Mouse (Mus musculus) forebrain, embryonic 16.5 days (tissue): ENCODE measurements at regions not wholly inside any gene's neighbourhood (a gene's known extent, or its start where the extent isn't known, plus 50 kb on each side); places are given as distances from the start of the nearest gene placed in this dataset.

Source experiments
- ATAC-seq: fragments of 200-750 bp; cut with Nextera tagmentation; 2 replicates; pipeline ENCODE4 v1.8.0; 2017; ENCODE audit warnings: mild to moderate bottlenecking, moderate library complexity
- H3K27ac ChIP-seq: fragments of 300-500 bp; sonication (generic); 2 replicates; pipeline ENCODE4 v1.5.1; 2014; ENCODE audit warnings: low read length, control low read depth
- H3K27me3 ChIP-seq: fragments of 300-500 bp; sonication (generic); replicated peaks from 2 replicates; pipeline ENCODE4 v1.6.1; 2014; ENCODE audit warnings: low read length; ENCODE audit not compliant: control insufficient read depth, insufficient read depth
- H3K36me3 ChIP-seq: fragments of 300-500 bp; sonication (generic); 2 replicates; pipeline ENCODE4 v1.6.1; 2014; ENCODE audit not compliant: control insufficient read depth, insufficient read depth
- H3K4me1 ChIP-seq: fragments of 300-500 bp; sonication (generic); replicated peaks from 2 replicates; pipeline ENCODE4 v1.6.1; 2014; ENCODE audit warnings: low read length; ENCODE audit not compliant: control insufficient read depth, insufficient read depth
- H3K4me2 ChIP-seq: fragments of 300-500 bp; sonication (generic); 2 replicates; pipeline ENCODE4 v1.6.1; 2014; ENCODE audit warnings: mild to moderate bottlenecking, low read length, control low read depth
- H3K4me3 ChIP-seq: fragments of 300-500 bp; sonication (generic); replicated peaks from 2 replicates; pipeline ENCODE4 v1.5.1; 2014; ENCODE audit warnings: mild to moderate bottlenecking, low read length, control low read depth
- H3K9ac ChIP-seq: fragments of 300-500 bp; sonication (generic); replicated peaks from 2 replicates; pipeline ENCODE4 v1.6.1; 2014; ENCODE audit warnings: low read depth, low read length, control low read depth
- H3K9me3 ChIP-seq: fragments of 300-500 bp; sonication (generic); 2 replicates; pipeline ENCODE4 v1.6.1; 2016; ENCODE audit warnings: low read length; ENCODE audit not compliant: control insufficient read depth
- WGBS: fragments of 180-500 bp; shearing (Covaris S2); extraction: QIAGEN DNeasy Blood & Tissue Kit; methylation state at CpG from one replicate; pipeline ENCODE4 v1.1.7; 2014; 5-methylcytosine and 5-hydroxymethylcytosine counted together

GRCm38 (mm10) chr13:53688934-53689333 is 216.1 kb upstream of the Msx2 start:
- no peak overlapping the region for H3K4me3 ChIP-seq
- 55% methylated on average over 8 of the region's 8 CpGs for WGBS
- no peak overlapping the region for H3K4me2 ChIP-seq
- no peak overlapping the region for H3K9ac ChIP-seq
- H3K36me3 ChIP-seq, result no peaks in the 10 kb centered on the region
- H3K27ac ChIP-seq, result no peak overlapping the region
- no peak for ATAC-seq
- H3K27me3 ChIP-seq, result peaks cover 2% of the 10 kb centered on the region; the same call in 1 of the 2 replicates
- H3K9me3 ChIP-seq, result no peaks in the 10 kb centered on the region
- H3K4me1 ChIP-seq, result peaks cover 9% of the 10 kb centered on the region

- no peak overlapping the region for H3K4me2 ChIP-seq
Observed at GRCm38 (mm10) chr13:53688489-53688888, 215.6 kb upstream of the Msx2 start.

DNA sequence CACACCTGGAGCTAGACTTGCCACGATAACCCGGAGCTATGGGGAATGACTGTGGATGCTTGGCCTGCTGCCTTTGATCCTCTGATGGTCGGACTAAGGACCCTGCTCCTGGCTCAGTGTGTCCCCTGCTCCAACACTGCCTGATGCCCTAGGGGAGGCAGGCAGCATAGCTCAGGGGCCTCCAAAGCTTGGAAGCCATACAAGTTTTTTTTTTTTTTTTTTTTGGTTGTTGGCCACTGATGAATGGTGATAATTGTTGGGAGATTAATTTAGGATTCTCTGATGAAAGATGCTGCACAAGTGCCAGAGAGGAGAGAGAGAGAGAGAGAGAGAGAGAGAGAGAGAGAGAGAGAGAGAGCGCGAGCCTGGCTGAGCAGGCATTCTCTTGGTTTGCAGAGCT is 211.6 kb upstream of the Msx2 start:
- no peak overlapping the region for H3K9ac ChIP-seq
- H3K4me3 ChIP-seq, result no peak overlapping the region
- H3K9me3 ChIP-seq, result no peaks in the 10 kb centered on the region
- H3K4me2 ChIP-seq, result no peak overlapping the region
- 32% methylated on average over 5 of the region's 5 CpGs for WGBS
- 0 out of 2 replicates have a peak, but pooled peaks cover 3% of the 10 kb centered on the region for H3K27me3 ChIP-seq
- no peaks in the 10 kb centered on the region for H3K36me3 ChIP-seq
- H3K27ac ChIP-seq, result no peak overlapping the region
- peak; percentile 61 for ATAC-seq
- peaks cover 12% of the 10 kb centered on the region for H3K4me1 ChIP-seq

More at GRCm38 (mm10) chr13:53688489-53688888, 215.6 kb upstream of the Msx2 start:
- Histone ChIP-seq H3K9ac (no peak overlapping the region), H3K27me3 (peaks cover 2% of the 10 kb centered on the region; the same call in 1 of the 2 replicates), H3K9me3 (no peaks in the 10 kb centered on the region), H3K36me3 (no peaks in the 10 kb centered on the region), H3K27ac (no peak overlapping the region), H3K4me1 (peaks cover 9% of the 10 kb centered on the region), H3K4me3 (no peak overlapping the region)
- peak; percentile 64 for ATAC-seq
- 10% methylated on average over 13 of the region's 13 CpGs for WGBS

DNA sequence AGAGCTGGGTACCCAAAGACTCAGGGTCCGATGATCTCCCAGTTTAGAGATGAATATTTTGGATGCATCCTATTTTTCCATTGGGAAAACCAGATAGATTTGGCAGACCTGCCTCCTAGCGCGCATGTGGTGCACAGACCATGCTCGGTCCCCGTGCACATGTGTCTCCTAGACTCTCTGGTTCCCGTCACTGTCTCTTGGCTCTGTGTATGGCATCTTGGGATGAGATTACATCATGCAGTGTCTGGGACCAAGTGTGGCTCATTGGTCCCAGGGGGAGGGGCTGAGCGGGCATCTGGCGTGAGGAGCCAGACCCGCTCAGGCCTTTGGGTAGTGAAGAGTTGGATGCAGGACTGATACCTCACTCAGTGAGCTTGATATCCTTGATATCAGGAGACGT is 204.3 kb upstream of the Msx2 start:
- WGBS, result 92% methylated on average over 10 of the region's 10 CpGs
- H3K4me2 ChIP-seq, result no peak overlapping the region
- no peak overlapping the region for H3K27ac ChIP-seq
- no peaks in the 10 kb centered on the region for H3K9me3 ChIP-seq
- no peak for ATAC-seq
- H3K4me1 ChIP-seq, result 0 out of 2 replicates have a peak, but pooled peaks cover 3% of the 10 kb centered on the region
- H3K36me3 ChIP-seq, result no peaks in the 10 kb centered on the region
- H3K27me3 ChIP-seq, result 0 out of 2 replicates have a peak, but pooled peaks cover 3% of the 10 kb centered on the region
- H3K4me3 ChIP-seq, result no peak overlapping the region
- no peak overlapping the region for H3K9ac ChIP-seq

- ATAC-seq, result no peak
- Histone ChIP-seq H3K4me3 (no peak overlapping the region), H3K36me3 (no peaks in the 10 kb centered on the region), H3K9me3 (peaks cover 3% of the 10 kb centered on the region; the same call in 1 of the 2 replicates), H3K4me2 (no peak overlapping the region), H3K9ac (no peak overlapping the region), H3K4me1 (no peaks in the 10 kb centered on the region), H3K27me3 (no peaks in the 10 kb centered on the region), H3K27ac (no peak overlapping the region)
- WGBS, result 82% methylated on average over 19 of the region's 19 CpGs
Observed at GRCm38 (mm10) chr13:53670361-53670760, 197.5 kb upstream of the Msx2 start.

- no peak overlapping the region for H3K27ac ChIP-seq
- no peak overlapping the region for H3K4me2 ChIP-seq
- ATAC-seq, result no peak
- 93% methylated on average over 4 of the region's 4 CpGs for WGBS
- H3K27me3 ChIP-seq, result no peaks in the 10 kb centered on the region
- no peak overlapping the region for H3K9ac ChIP-seq
- no peak overlapping the region for H3K4me3 ChIP-seq
- no peaks in the 10 kb centered on the region for H3K36me3 ChIP-seq
- peaks cover 3% of the 10 kb centered on the region; the same call in 1 of the 2 replicates for H3K9me3 ChIP-seq
- no peaks in the 10 kb centered on the region for H3K4me1 ChIP-seq
Observed at GRCm38 (mm10) chr13:53667518-53667917, 194.6 kb upstream of the Msx2 start.

GRCm38 (mm10) chr13:53665592-53665991 is 192.7 kb upstream of the Msx2 start:
- WGBS, result 100% methylated on average over 2 of the region's 2 CpGs
- no peaks in the 10 kb centered on the region for H3K27me3 ChIP-seq
- no peak overlapping the region for H3K27ac ChIP-seq
- H3K36me3 ChIP-seq, result no peaks in the 10 kb centered on the region
- H3K4me3 ChIP-seq, result no peak overlapping the region
- H3K4me2 ChIP-seq, result no peak overlapping the region
- peaks cover 3% of the 10 kb centered on the region; the same call in 1 of the 2 replicates for H3K9me3 ChIP-seq
- ATAC-seq, result no peak
- H3K4me1 ChIP-seq, result no peaks in the 10 kb centered on the region
- H3K9ac ChIP-seq, result no peak overlapping the region

GRCm38 (mm10) chr13:53664631-53665230 is 191.9 kb upstream of the Msx2 start:
- no peaks in the 10 kb centered on the region for H3K36me3 ChIP-seq
- no peaks in the 10 kb centered on the region for H3K4me1 ChIP-seq
- no peaks in the 10 kb centered on the region for H3K27me3 ChIP-seq
- no peak for ATAC-seq
- no peak overlapping the region for H3K27ac ChIP-seq
- H3K9me3 ChIP-seq, result peaks cover 3% of the 10 kb centered on the region; the same call in 1 of the 2 replicates
- no peak overlapping the region for H3K4me3 ChIP-seq
- WGBS, result 74% methylated on average over 7 of the region's 7 CpGs
- no peak overlapping the region for H3K4me2 ChIP-seq
- no peak overlapping the region for H3K9ac ChIP-seq

DNA sequence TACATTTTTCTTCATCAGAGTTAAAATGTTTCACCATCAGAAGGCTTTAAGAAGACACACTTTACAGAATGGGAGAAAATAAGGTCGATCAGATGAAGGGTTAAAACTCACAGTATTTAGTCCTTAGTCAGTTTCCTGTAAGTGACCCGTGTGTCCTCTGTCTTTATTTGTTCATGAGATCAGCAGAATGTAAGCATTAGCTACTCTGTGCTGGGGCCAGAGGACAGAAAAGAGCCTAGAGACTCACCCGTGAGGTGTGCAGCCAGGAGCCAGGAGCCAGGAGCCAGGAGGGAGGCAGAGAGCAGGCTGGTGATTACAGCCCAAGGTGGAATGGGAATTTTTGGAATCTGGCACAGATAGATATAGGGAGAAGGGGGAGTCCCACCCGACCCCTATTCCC is 180.0 kb upstream of the Msx2 start:
- no peak overlapping the region for H3K27ac ChIP-seq
- no peak for ATAC-seq
- 60% methylated on average over 4 of the region's 4 CpGs for WGBS
- H3K4me2 ChIP-seq, result no peak overlapping the region
- no peaks in the 10 kb centered on the region for H3K4me1 ChIP-seq
- no peak overlapping the region for H3K9ac ChIP-seq
- no peaks in the 10 kb centered on the region for H3K36me3 ChIP-seq
- H3K4me3 ChIP-seq, result no peak overlapping the region
- no peaks in the 10 kb centered on the region for H3K9me3 ChIP-seq
- 0 out of 2 replicates have a peak, but pooled peaks cover 3% of the 10 kb centered on the region for H3K27me3 ChIP-seq
